Mouse (Mus musculus) liver, embryonic 14.5 days (tissue): ENCODE measurements at regions not wholly inside any gene's neighbourhood (a gene's known extent, or its start where the extent isn't known, plus 50 kb on each side); places are given as distances from the start of the nearest gene placed in this dataset.

Experiments
- ATAC-seq: fragments of 200-750 bp; cut with Nextera tagmentation; 2 replicates; pipeline ENCODE4 v1.8.0; 2017; ENCODE audit warnings: moderate number of reproducible peaks, mild to moderate bottlenecking, moderate library complexity; ENCODE audit not compliant: insufficient read depth
- DNase-seq, 3 experiments: peaks; one replicate each; pipeline ENCODE4 v3.0.0-alpha.2; 2012 to 2013; ENCODE audit warnings: low read depth in 3 of 3, low spot score in 3 of 3
- H3K27ac ChIP-seq: fragments of 300-500 bp; sonication (generic); 2 replicates; pipeline ENCODE4 v1.5.1; 2014; ENCODE audit warnings: moderate library complexity, mild to moderate bottlenecking, control low read depth, inconsistent platforms
- H3K27me3 ChIP-seq: fragments of 300-500 bp; sonication (generic); 2 replicates; pipeline ENCODE4 v1.6.1; 2014; ENCODE audit warnings: mild to moderate bottlenecking, low read length, moderate library complexity; ENCODE audit not compliant: control insufficient read depth, insufficient read depth
- H3K36me3 ChIP-seq: fragments of 300-500 bp; sonication (generic); replicated peaks from 2 replicates; pipeline ENCODE4 v1.6.1; 2014; ENCODE audit warnings: low read depth; ENCODE audit not compliant: control insufficient read depth, insufficient read depth
- H3K4me1 ChIP-seq, 2 experiments: fragments of 200-500 bp in 1 of 2; fragments of 300-500 bp in 1 of 2; sonication (generic) in 1 of 2; replicated peaks; 2 replicates each; pipeline ENCODE4 v1.6.1; 2012 to 2014; ENCODE audit warnings: antibody characterized with exemption in 1 of 2, inconsistent platforms in 1 of 2, low read length in 1 of 2; ENCODE audit not compliant: control insufficient read depth in 2 of 2, insufficient read depth in 2 of 2
- H3K4me2 ChIP-seq: fragments of 300-500 bp; sonication (generic); 2 replicates; pipeline ENCODE4 v1.6.1; 2014; ENCODE audit warnings: low read depth, mild to moderate bottlenecking, control low read depth, moderate library complexity
- H3K4me3 ChIP-seq, 2 experiments: fragments of 200-500 bp in 1 of 2; fragments of 300-500 bp in 1 of 2; sonication (generic) in 1 of 2; 2 replicates each; pipeline ENCODE4 v1.5.1; 2012 to 2014; ENCODE audit warnings: low read depth in 2 of 2, low read length in 2 of 2, mild to moderate bottlenecking in 2 of 2, control low read depth in 1 of 2, inconsistent platforms in 1 of 2, moderate library complexity in 1 of 2; ENCODE audit not compliant: insufficient read depth in 1 of 2
- H3K9ac ChIP-seq: fragments of 300-500 bp; sonication (generic); replicated peaks from 2 replicates; pipeline ENCODE4 v1.6.1; 2014; ENCODE audit warnings: mild to moderate bottlenecking, control low read depth, moderate library complexity
- H3K9me3 ChIP-seq: fragments of 300-500 bp; sonication (generic); 2 replicates; pipeline ENCODE4 v1.6.1; 2016; ENCODE audit warnings: low read length, mixed read lengths; ENCODE audit not compliant: control insufficient read depth
- CTCF ChIP-seq: IDR thresholded peaks from 2 replicates; pipeline ENCODE4 v1.5.1; 2016; ENCODE audit warnings: antibody characterized with exemption, low read depth, control low read depth
- EP300 ChIP-seq: IDR thresholded peaks from 2 replicates; pipeline ENCODE4 v1.6.1; 2016; ENCODE audit warnings: antibody characterized with exemption, low read depth
- WGBS: fragments of 180-500 bp; shearing (Covaris S2); extraction: QIAGEN DNeasy Blood & Tissue Kit; methylation state at CpG from one replicate; pipeline ENCODE4 v1.1.7; 2014; ENCODE audit not compliant: insufficient replicate concordance; 5-methylcytosine and 5-hydroxymethylcytosine counted together

DNA sequence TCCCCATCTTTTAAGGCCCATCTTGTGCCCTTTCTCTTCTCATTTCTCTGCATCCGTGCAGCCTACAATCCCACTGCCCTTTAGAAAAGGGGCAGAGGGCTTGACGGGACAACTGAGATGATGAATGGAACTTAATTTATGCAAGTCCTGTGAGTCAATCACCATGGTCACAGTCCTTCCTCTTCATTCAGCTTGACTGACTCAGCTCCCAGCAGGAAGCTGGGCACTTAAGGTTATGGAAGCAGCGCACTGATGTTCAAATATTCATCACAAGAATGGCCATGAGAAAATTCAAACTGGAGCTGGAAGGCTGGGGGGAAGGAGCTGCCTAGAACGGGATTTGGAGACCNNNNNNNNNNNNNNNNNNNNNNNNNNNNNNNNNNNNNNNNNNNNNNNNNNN, 233.5 kb downstream of the Gm11077 start:
- H3K36me3 ChIP-seq, result no peaks in the 10 kb centered on the region
- no peaks in the 10 kb centered on the region for H3K9me3 ChIP-seq
- ATAC-seq, result no peak
- no peak overlapping the region for H3K4me3 ChIP-seq
- no peak overlapping the region for H3K4me2 ChIP-seq
- H3K27me3 ChIP-seq, result no peaks in the 10 kb centered on the region
- no peak overlapping the region for H3K27ac ChIP-seq
- H3K9ac ChIP-seq, result no peak overlapping the region
- no peak for DNase-seq
- H3K4me1 ChIP-seq, result no peaks in the 10 kb centered on the region
- WGBS, result 33% methylated on average over 4 of the region's 4 CpGs
- TF ChIP-seq CTCF (no peak), EP300 (no peak)

DNA sequence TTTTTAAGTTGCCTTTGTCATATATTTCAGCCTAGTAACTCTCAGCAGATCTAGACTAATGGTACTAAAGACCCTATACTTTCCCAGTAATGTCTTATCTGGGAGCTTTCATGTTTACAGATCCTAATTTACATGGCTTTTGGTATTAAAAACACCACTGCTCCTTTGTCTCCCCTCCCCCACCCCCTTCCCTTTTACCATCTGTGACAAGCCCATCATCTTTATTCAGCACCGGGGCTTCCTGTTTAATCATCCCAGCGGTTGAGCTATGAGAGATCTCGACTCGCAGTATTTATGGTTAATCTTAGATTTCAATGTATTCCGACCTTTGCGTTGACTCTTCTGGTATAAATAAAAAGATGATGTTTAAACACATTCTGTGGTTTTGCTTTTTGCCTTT, 244.6 kb downstream of the Gm11077 start:
- no peaks in the 10 kb centered on the region for H3K4me1 ChIP-seq
- no peak overlapping the region for H3K4me2 ChIP-seq
- H3K27ac ChIP-seq, result no peak overlapping the region
- DNase-seq (no peak), ATAC-seq (no peak)
- peaks cover 3% of the 10 kb centered on the region for H3K9me3 ChIP-seq
- H3K36me3 ChIP-seq, result no peaks in the 10 kb centered on the region
- no peak overlapping the region for H3K4me3 ChIP-seq
- TF ChIP-seq CTCF (no peak), EP300 (no peak)
- H3K27me3 ChIP-seq, result no peaks in the 10 kb centered on the region
- 73% methylated on average over 6 of the region's 6 CpGs for WGBS
- no peak overlapping the region for H3K9ac ChIP-seq

GRCm38 (mm10) chr6:140976989-140977388, 247.9 kb downstream of the Gm11077 start:
- ATAC-seq, result no peak
- Histone ChIP-seq H3K4me1 (no peaks in the 10 kb centered on the region), H3K27ac (no peak overlapping the region), H3K4me2 (no peak overlapping the region), H3K9ac (no peak overlapping the region), H3K27me3 (no peaks in the 10 kb centered on the region), H3K4me3 (no peak overlapping the region), H3K36me3 (no peaks in the 10 kb centered on the region), H3K9me3 (peaks cover 2% of the 10 kb centered on the region)
- no peak for DNase-seq
- TF ChIP-seq EP300 (no peak), CTCF (no peak)
- whole genome bisulfite sequencing, result 57% methylated on average over 5 of the region's 5 CpGs

- H3K27me3 ChIP-seq, result no peaks in the 10 kb centered on the region
Observed at GRCm38 (mm10) chr6:140983610-140984009, 254.5 kb downstream of the Gm11077 start.

GRCm38 (mm10) chr6:140984249-140984648, 255.2 kb downstream of the Gm11077 start:
- no peak for TF ChIP-seq EP300
- 63% methylated on average over 7 of the region's 7 CpGs for WGBS
- Histone ChIP-seq H3K27ac (no peak overlapping the region), H3K9me3 (no peaks in the 10 kb centered on the region), H3K36me3 (no peaks in the 10 kb centered on the region), H3K9ac (no peak overlapping the region), H3K4me1 (no peaks in the 10 kb centered on the region), H3K4me3 (no peak overlapping the region), H3K4me2 (no peak overlapping the region), H3K27me3 (no peaks in the 10 kb centered on the region)
- no peak for ATAC-seq
- no peak for DNase-seq

More at GRCm38 (mm10) chr6:140983610-140984009, 254.5 kb downstream of the Gm11077 start:
- DNase-seq (no peak), ATAC-seq (no peak)
- Histone ChIP-seq H3K4me3 (no peak overlapping the region), H3K9me3 (no peaks in the 10 kb centered on the region), H3K27ac (no peak overlapping the region), H3K4me1 (no peaks in the 10 kb centered on the region), H3K4me2 (no peak overlapping the region), H3K36me3 (no peaks in the 10 kb centered on the region), H3K9ac (no peak overlapping the region)
- WGBS, result 73% methylated on average over 8 of the region's 8 CpGs
- TF ChIP-seq CTCF, result no peak
- no peak for TF ChIP-seq EP300
